Mouse (Mus musculus) embryo, embryonic 9.5 days (tissue): ENCODE results near the gene Babam2.

Experiments used
- DNase-seq: peaks from one replicate; pipeline ENCODE4 v3.0.0-alpha.2; 2017; ENCODE audit errors: extremely low spot score

Gene Babam2

GRCm38 (mm10) chr5:31884962-31885361 lies 187.5 kb downstream of the Babam2 start:
- DNase-seq = no peak

- DNase-seq = no peak
Observed at GRCm38 (mm10) chr5:31887590-31887989, 190.1 kb downstream of the Babam2 start.

DNA sequence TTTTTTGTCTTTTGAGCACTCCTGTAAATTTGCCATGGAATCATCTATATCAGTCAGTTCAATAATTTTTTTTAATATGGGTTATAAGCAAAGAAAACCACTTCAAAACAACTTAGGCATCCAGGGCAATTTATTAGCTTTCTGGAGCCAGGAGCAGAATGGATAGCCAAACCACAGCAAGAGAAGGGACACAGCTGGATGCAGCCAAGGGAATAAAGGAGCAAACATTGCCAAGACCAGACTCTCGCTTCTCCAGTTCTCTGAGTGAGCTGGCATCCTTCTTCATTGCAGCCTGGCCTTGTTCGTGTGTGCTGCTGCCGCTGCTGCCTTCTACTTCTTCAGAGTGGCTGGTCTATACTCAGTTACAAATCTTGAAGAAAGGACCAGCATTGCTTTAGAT lies 190.9 kb downstream of the Babam2 start:
- no peak for DNase-seq

DNA sequence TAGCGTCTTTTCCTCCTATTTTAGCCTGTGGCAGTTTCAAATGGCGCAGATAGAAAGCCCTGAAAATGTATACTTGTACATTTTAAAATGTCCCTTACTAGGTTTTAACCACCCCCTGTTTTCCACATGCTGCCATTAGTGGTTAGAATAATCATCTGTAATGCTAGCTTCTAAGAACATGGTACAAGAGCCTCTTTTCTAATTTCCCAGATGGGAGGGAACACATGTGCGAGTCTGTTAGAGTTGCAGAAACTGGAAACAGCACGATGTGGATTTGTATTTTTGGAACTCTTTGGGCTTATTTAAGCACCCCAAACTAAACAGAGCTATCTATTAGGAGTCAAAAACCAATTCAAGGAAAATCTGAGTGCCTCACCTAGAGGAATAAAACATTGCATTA lies 195.1 kb downstream of the Babam2 start:
- no peak for DNase-seq

DNA sequence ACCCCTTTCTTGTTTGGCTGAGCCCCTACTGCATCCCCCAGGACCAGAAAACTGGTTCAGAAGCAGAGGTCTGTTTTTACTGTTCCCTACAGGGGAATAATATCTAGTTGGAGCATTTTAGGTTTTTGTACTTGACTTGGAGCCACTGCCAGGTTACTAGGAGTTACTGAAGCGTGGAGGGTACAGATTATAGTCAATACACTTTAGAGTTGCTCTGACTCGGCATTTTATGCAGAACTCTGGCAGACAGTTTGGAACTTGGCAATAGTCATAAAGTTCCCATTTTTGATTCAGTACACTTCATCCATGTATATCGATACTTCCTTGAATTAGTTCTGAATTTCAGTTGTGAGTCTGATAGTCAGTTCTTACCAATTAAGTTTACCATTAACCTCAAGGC lies 202.4 kb downstream of the Babam2 start:
- no peak for DNase-seq

- DNase-seq = no peak
Observed at GRCm38 (mm10) chr5:31902144-31902543, 204.7 kb downstream of the Babam2 start.

GRCm38 (mm10) chr5:31902891-31903290 lies 205.4 kb downstream of the Babam2 start:
- DNase-seq = no peak

GRCm38 (mm10) chr5:31904968-31905683 lies 207.6 kb downstream of the Babam2 start:
- no peak for DNase-seq

DNA sequence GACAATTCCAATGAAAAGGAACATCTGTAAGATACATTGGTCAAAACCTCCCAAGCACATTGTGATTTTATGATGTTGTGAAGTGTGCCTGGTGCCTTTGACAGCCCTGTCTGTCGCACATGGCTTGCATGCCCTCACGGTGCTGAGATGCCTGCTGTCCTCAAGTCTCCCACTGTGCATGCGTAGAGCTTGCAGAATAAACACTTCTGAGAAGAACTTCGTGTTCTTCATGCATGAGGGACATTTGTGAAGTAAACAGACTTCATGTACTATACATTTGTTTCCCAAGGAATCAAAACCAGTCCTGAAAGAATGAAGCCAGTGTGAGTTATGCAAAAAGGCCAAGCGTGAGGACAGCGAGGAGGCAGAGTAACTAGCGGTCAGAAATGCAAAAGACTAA lies 208.3 kb downstream of the Babam2 start:
- DNase-seq = no peak

GRCm38 (mm10) chr5:31906286-31906951 lies 208.9 kb downstream of the Babam2 start:
- no peak for DNase-seq

DNA sequence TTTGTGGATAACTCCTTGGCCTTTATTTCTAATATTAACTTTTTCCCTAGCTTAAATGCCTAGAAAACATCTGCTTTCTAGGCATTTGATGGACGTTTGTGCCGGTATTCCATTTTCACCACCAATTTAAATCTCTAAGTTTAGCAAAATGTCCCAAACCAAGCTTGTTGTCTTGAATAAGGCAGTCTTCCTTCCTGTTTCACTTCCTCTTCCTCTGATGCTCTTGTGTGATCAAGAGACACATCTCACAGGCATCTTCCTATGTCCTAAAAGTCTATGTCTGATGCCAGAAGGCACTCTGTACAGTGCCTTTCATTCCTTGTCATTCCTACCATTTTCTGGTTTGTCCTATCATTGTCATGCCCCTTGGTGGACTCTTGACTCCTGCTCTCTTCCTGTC lies 210.5 kb downstream of the Babam2 start:
- no peak for DNase-seq

- no peak for DNase-seq
Observed at GRCm38 (mm10) chr5:31908818-31909217, 211.3 kb downstream of the Babam2 start.

DNA sequence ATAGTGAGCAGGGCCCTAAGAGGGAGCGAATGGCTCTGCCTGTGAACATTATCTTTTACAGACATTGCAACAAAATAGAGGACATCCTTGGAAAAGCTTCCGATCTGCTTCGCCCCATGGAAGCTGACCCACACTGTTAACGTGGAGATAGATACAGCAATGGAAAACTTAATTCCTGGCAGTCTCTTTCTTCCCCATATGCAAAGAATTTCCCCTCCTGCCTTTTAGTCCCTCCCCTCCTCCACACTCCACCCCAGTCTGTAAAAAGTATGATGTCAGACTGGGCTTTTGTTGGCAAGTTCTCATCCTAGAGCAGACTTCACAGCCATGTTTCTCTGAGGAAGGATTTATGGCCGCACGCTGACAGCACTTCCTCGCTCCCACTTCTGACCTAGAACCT lies 218.8 kb downstream of the Babam2 start:
- no peak for DNase-seq

- no peak for DNase-seq
Observed at GRCm38 (mm10) chr5:31918566-31918965, 221.1 kb downstream of the Babam2 start.

GRCm38 (mm10) chr5:31920129-31920528 lies 222.6 kb downstream of the Babam2 start:
- no peak for DNase-seq

DNA sequence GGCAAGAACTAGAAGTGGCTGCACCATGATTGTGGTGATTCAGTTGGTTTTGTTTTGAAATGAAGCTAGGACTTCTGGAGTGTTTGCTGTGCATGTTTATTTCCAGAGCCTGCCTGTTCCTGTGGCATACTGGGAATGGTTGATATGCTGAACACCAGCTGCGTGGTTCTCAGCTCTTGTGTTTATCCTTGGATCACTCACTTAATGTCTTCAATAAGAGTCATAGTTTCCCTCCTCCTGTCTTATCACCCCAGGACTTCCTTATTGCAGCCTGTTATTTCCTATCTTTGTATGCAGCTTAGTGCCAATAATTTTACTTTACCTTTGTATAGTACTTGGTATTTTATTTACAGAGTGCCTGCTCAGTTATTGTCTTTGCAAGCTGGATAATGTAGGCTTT lies 223.4 kb downstream of the Babam2 start:
- no peak for DNase-seq

DNA sequence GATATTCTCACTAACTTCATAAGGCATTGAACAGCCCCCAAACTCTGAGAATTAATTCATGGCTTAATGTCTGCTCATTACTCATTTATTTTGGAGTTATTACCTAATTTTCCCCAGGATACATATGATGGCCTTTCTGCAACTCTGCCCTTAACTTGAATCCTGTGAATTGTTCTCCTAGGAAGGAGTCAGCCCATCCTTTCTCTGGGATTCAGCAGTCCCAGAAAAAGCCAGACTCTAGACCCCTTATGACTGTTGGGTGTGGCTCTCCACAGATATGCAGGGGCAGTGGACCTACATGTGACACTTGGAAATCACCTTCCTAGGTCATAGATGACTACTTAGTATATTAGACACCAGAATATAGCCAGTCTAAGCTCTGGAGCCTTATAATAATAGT lies 226.6 kb downstream of the Babam2 start:
- no peak for DNase-seq

- DNase-seq = no peak
Observed at GRCm38 (mm10) chr5:31926551-31926950, 229.1 kb downstream of the Babam2 start.

DNA sequence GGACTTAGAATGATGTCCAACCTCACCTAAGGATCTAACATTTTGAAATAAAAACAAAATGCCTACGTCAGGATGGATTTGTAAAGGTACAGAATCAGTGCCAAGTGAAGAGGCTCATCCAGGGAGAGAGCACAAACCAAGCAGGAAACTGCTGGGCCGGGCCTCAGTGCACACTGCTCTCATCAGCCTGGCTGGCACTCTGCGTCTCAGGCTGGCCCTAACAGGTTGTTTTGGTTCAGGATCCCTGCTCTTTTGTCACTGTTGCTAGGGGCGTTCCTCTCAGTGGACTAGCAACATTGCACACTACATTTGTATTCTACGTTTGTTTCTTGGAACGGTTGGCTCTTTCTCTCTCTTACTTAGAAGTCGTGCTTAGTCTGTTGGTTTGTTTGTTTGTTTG lies 231.5 kb downstream of the Babam2 start:
- DNase-seq = no peak

DNA sequence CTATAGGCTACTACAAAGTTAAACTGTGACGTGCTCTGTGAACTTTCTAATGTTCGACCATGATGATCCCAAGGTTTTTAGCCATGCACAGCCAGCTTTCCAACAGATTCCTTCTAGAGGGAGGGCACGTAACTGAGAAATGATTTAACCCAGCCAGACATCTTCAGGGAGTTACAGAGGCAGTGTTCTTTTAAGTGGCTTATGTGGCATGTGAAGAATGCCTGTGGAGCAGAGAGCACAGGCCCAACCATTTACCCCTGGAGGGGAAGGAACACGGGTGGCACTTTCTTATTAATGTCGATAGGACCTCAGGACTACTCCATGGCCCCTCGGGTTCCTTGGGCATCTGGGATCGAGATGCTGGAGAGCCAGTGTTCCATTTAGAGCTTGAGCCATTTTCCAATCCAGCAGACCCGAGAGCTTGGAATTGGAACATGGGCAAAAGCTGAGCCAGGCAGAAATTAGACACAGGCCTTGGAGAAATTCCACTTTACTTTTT lies 233.7 kb downstream of the Babam2 start:
- DNase-seq = no peak

GRCm38 (mm10) chr5:31931637-31932036 lies 234.2 kb downstream of the Babam2 start:
- no peak for DNase-seq

DNA sequence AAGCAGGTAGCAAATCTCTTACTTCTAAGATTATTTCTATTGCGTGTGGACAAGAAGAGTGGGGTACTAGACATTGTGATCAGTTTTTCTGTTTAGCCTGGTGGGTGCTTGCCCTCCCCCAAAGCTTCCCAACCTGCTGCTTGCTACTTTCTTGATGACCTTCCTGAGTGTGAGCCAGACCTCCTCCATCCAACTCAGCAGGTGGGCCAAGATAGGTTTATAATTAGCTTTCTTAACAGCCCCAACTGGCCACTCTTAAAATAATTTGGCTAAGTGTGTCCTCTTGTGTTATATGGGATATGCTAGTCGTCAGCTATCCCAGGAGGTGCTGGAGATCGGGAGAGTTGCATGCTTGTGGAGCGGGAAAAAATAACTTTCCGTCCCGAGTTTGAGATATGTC lies 235.8 kb downstream of the Babam2 start:
- no peak for DNase-seq

DNA sequence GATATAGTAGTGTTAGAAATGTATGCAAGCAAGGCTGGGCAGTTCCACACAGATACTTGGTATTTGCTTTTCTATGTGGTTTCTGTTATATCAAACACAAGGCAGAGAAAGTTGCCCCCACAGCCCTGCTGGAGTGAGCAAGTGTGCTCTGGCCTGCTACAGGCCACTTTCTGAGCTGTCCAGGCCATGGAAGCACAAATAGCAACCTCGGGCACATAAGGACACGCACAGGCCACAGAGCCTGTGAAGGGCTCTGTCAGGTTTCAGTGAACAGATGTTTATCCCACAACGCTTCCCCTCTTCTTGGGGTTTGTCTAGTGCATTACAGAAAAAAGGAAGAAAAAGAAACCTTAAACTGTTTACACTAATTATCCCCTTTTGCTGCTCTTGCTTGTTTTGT lies 236.9 kb downstream of the Babam2 start:
- no peak for DNase-seq
